In the genomic region with DNA sequence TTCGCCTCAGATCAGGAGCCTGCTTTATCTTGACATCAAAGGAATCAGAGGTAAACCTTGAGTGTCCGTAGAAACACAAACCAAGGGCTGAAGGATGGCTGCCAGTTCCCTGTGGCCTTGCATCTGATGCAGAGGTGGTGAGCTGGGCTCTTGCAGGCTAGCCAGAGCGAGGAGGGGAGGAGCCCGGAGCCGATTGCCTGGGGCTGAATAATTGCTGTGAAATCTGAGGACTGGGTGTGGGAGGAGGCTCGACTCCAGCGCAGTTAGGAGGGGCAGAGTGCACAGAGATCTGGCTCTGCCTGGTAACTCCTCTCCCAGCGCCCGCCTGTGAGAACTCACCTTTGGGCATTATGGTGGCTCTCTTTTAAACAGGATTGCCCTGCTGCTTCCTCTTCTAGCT, we compare ENCODE assay signal across 9 mouse cellular contexts. TPM values are rescaled to one million over a fixed set of nuclear protein-coding genes. Genes with fewer than 3 reads are reported as not detected.
DNase-seq lines count a peak whose midpoint lies in the region; ATAC-seq and TF ChIP-seq lines count a peak whose summit lies in the region.
"Had no signal": no experiment of that assay in that cellular context is flagged by ENCODE, and none has a peak within 500 bp of the region (broad histone marks: within the 10 kb centered on the region; RNA-seq: fewer than 3 reads in every experiment).

No protein-coding gene starts in this region.

- TF ChIP-seq CTCF in C2C12 (IDR thresholded peaks at IDR 0.05; ENCODE audit: control insufficient read depth, insufficient read depth, insufficient read length): no peak
- no peak for TF ChIP-seq CTCF in kidney, postnatal 0 days (IDR thresholded peaks at IDR 0.05; ENCODE audit: low read depth)

- H3K27me3 ChIP-seq in C2C12 (ENCODE audit: control insufficient read depth, insufficient read depth, insufficient read length): no peaks in the 10 kb centered on the region
- no peaks in the 10 kb centered on the region for H3K27me3 ChIP-seq in kidney, postnatal 0 days (ENCODE audit: insufficient read depth, low read length)
- no peaks in the 10 kb centered on the region for H3K27me3 ChIP-seq in midbrain, embryonic 14.5 days (ENCODE audit: control insufficient read depth, insufficient read depth, low read length)

- H3K79me3 ChIP-seq in C2C12 (ENCODE audit: low read depth): peaks cover 58% of the 10 kb centered on the region

- H3K4me2 ChIP-seq in kidney, postnatal 0 days (ENCODE audit: low read length): 0 out of 2 replicates have a peak overlapping the region, but pooled peaks have one; percentile 11
- H3K4me2 ChIP-seq in midbrain, embryonic 14.5 days (ENCODE audit: low read length): peak overlapping the region; percentile 6; the same call in 1 of the 2 replicates

- H3K27ac ChIP-seq in kidney, postnatal 0 days: peak overlapping the region; percentile 26; the same call in 1 of the 2 replicates
- H3K27ac ChIP-seq in midbrain, embryonic 14.5 days (replicated peaks; ENCODE audit: low read depth, low read length): 0 out of 2 replicates have a peak overlapping the region, but pooled peaks have one; percentile 37

- H3ac ChIP-seq in C2C12 (ENCODE audit: control insufficient read depth, insufficient read length, low read depth): no peak overlapping the region

- 16% methylated on average over 9 of the region's 9 CpGs for WGBS in kidney, postnatal 0 days
- WGBS in midbrain, embryonic 14.5 days: 4% methylated on average over 9 of the region's 9 CpGs

- peak; percentile 67 for ATAC-seq in kidney, postnatal 0 days (replicated peaks; ENCODE audit: low FRiP score, low read depth)
- peak; percentile 67; the same call in 1 of the 2 replicates for ATAC-seq in midbrain, embryonic 14.5 days (ENCODE audit: low FRiP score, low TSS enrichment)

- H3K4me3 ChIP-seq in C2C12 (ENCODE audit: insufficient read depth, poor library complexity, severe bottlenecking): no peak overlapping the region
- H3K4me3 ChIP-seq in kidney, postnatal 0 days (replicated peaks; ENCODE audit: low read depth, low read length): no peak overlapping the region
- H3K4me3 ChIP-seq in midbrain, embryonic 14.5 days (replicated peaks; ENCODE audit: low read depth, low read length): no peak overlapping the region
- H3K4me3 ChIP-seq: megakaryocyte, embryonic 14.5 days had no signal

- intact Hi-C loops in gastrocnemius, postnatal 14 days (cut with DNase I; ENCODE audit: low total_unique reads): loop anchor here (5.0 kb wide), 1 partner anchor 37 kb away; no protein-coding TSS in a partner anchor
- intact Hi-C loops in left cerebral cortex, postnatal 10 days (cut with DNase I): no loop called here
- intact Hi-C loops in left cerebral cortex, postnatal 14 days (cut with DNase I): loop anchor here (5.0 kb wide), 1 partner anchor 37 kb away; no protein-coding TSS in a partner anchor
- intact Hi-C loops in left cerebral cortex, postnatal 36 days (cut with DNase I): no loop called here

- H3K36me3 ChIP-seq in C2C12 (ENCODE audit: control insufficient read depth, insufficient read depth): peaks cover 84% of the 10 kb centered on the region
- peaks cover 13% of the 10 kb centered on the region; the same call in 1 of the 2 replicates for H3K36me3 ChIP-seq in kidney, postnatal 0 days (ENCODE audit: insufficient read depth, low read length)
- H3K36me3 ChIP-seq in midbrain, embryonic 14.5 days (ENCODE audit: control insufficient read depth, insufficient read depth, low read length): no peaks in the 10 kb centered on the region

- DNase-seq in adrenal gland, postnatal 10 days: peak; percentile 79
- DNase-seq in gastrocnemius, postnatal 14 days: peak; percentile 54
- peak; percentile 91 for DNase-seq in kidney, postnatal 0 days (ENCODE audit: low spot score)
- peak; percentile 79 for DNase-seq in midbrain, embryonic 14.5 days
- DNase-seq in left cerebral cortex, postnatal 10 days (ENCODE audit: extremely low spot score in 1 of 2, low spot score in 2 of 2): no peak
- DNase-seq in left cerebral cortex, postnatal 14 days (ENCODE audit: low spot score in 2 of 2): no peak
- DNase-seq in left cerebral cortex, postnatal 36 days (ENCODE audit: low spot score in 2 of 2): no peak

- no peak overlapping the region for H3K9ac ChIP-seq in kidney, postnatal 0 days (ENCODE audit: low read depth, low read length)
- H3K9ac ChIP-seq in midbrain, embryonic 14.5 days (replicated peaks; ENCODE audit: low read length): 0 out of 2 replicates have a peak overlapping the region, but pooled peaks have one; percentile 1

- H3K79me2 ChIP-seq in C2C12 (ENCODE audit: control insufficient read depth, insufficient read depth): peaks cover 77% of the 10 kb centered on the region

- peaks cover 46% of the 10 kb centered on the region for H3K4me1 ChIP-seq in kidney, postnatal 0 days (replicated peaks; ENCODE audit: insufficient read depth, low read length)
- peaks cover 13% of the 10 kb centered on the region for H3K4me1 ChIP-seq in midbrain, embryonic 14.5 days (ENCODE audit: control insufficient read depth, insufficient read depth, low read length)

- no peaks in the 10 kb centered on the region for H3K9me3 ChIP-seq in kidney, postnatal 0 days (replicated peaks; ENCODE audit: low read length)
- no peaks in the 10 kb centered on the region for H3K9me3 ChIP-seq in midbrain, embryonic 14.5 days (ENCODE audit: control insufficient read depth, low read length)
- H3K9me3 ChIP-seq: megakaryocyte, embryonic 14.5 days had no signal

TF ChIP-seq in C2C12, 6 proteins besides CTCF, POLR2A, EP300 and RAD21:
- TF ChIP-seq CEBPB (IDR thresholded peaks at IDR 0.05; ENCODE audit: low read depth): no peak
- TF ChIP-seq MAX (IDR thresholded peaks at IDR 0.05): peak; percentile 36
- no peak for TF ChIP-seq MYOG (IDR thresholded peaks at IDR 0.05; ENCODE audit: control insufficient read depth, extremely low read depth, insufficient read length)
- TF ChIP-seq FOSL1 (IDR thresholded peaks at IDR 0.05; ENCODE audit: insufficient read depth, low read length, poor library complexity, severe bottlenecking): no peak
- no peak for TF ChIP-seq USF1 (IDR thresholded peaks at IDR 0.05; ENCODE audit: low read depth)
- no peak for TF ChIP-seq MYOD1 (IDR thresholded peaks at IDR 0.05; ENCODE audit: control insufficient read depth, insufficient read length, low read depth)

RNA-seq across cellular contexts. Expression of a gene that starts 15.6 kb away (rescaled TPM):
- 2,389 TPM for polyA plus RNA-seq in C2C12 (2012; fragmentation: generic; extraction: Trizol)
- total RNA-seq in adrenal gland, postnatal 10 days (2021): 100 to 1,000 TPM; 333 to 340 TPM
- total RNA-seq in gastrocnemius, postnatal 14 days (2021): 100 to 1,000 TPM in 1 of 2 experiments, 10 to 100 TPM in 1; 90.8 to 119 TPM
- polyA plus RNA-seq in kidney, postnatal 0 days (2015; fragmentation: Nextera tagmentation; extraction: Ambion mirVana): 442 and 483 TPM in 2 replicates
- 48.8 and 105 TPM in 2 replicates for polyA plus RNA-seq in midbrain, embryonic 14.5 days (2014; fragmentation: Nextera tagmentation; extraction: Ambion mirVana)
- 10 to 100 TPM; 15.9 to 17.0 TPM for total RNA-seq in left cerebral cortex, postnatal 10 days (2021)
- total RNA-seq in left cerebral cortex, postnatal 14 days (2021): 10 to 100 TPM; 14.4 to 18.8 TPM
- total RNA-seq in left cerebral cortex, postnatal 36 days (2021): 10 to 100 TPM in 1 of 2 experiments, 1 to 10 TPM in 1; 9.5 to 14.3 TPM

Comparison
In these comparisons a context has a peak if more than half of its experiments do, and no peak if none do; other contexts are left out.
1. intact Hi-C loops: an anchor here in gastrocnemius, postnatal 14 days (5.0 kb wide) and left cerebral cortex, postnatal 14 days (5.0 kb wide); none called in left cerebral cortex, postnatal 10 days and left cerebral cortex, postnatal 36 days.
2. DNase-seq: peak in adrenal gland, postnatal 10 days (single experiment), gastrocnemius, postnatal 14 days (single experiment), kidney, postnatal 0 days (single experiment) and midbrain, embryonic 14.5 days (single experiment); none in left cerebral cortex, postnatal 10 days (0 of 2), left cerebral cortex, postnatal 14 days (0 of 2) and left cerebral cortex, postnatal 36 days (0 of 2).
3. RNA of a gene that starts 15.6 kb away (total RNA-seq): 333 to 340 TPM in adrenal gland, postnatal 10 days and 90.8 to 119 TPM in gastrocnemius, postnatal 14 days; 14.4 to 18.8 TPM in left cerebral cortex, postnatal 14 days, 15.9 to 17.0 TPM in left cerebral cortex, postnatal 10 days and 9.5 to 14.3 TPM in left cerebral cortex, postnatal 36 days; every median in the first group is over 4 times any median in the second.